Mouse (Mus musculus): ENCODE data around the gene Ovol3. TPM values are rescaled to one million over a fixed set of nuclear protein-coding genes. Genes with fewer than 3 reads are reported as not detected.

Gene Ovol3
- polyA plus RNA-seq, 1 experiment: 0.27 TPM

DNA sequence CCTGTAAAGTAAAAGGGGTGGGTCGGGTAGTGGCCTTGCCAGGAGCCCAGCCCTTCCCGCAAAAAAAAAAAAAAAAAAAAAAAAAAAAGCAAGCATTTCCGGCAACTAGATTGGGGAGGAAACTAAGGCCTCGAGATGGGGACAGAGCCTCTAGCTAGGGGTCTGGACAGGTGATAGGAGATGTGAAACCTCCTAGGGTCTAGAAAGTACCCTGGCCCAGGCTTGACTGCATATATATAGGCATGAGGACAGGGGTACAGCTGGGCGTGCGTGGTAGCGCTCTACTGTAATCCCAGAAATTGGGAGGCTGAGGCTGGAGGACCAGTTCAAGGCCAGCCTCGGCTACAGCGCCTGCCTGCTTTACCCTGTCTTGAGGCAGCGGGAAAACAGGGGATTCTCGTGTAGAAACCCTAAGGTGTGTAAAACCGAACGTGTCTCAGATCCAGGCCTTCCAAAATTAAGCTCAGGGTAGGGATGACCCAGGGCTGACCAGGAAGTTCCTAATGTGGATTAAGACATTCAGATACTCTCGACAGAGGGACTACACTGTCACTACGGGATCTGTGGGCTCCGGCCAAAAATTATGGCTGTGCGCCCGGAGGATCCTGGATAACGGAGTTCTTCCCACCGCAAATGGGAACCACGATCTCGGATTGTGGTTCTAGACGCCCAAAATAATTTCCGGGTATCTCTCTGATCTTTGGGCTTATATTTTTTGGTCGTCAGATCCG, 41.3 kb downstream of the Ovol3 start:
- WGBS: under 1% methylated on average over 26 of the region's 26 CpGs

DNA sequence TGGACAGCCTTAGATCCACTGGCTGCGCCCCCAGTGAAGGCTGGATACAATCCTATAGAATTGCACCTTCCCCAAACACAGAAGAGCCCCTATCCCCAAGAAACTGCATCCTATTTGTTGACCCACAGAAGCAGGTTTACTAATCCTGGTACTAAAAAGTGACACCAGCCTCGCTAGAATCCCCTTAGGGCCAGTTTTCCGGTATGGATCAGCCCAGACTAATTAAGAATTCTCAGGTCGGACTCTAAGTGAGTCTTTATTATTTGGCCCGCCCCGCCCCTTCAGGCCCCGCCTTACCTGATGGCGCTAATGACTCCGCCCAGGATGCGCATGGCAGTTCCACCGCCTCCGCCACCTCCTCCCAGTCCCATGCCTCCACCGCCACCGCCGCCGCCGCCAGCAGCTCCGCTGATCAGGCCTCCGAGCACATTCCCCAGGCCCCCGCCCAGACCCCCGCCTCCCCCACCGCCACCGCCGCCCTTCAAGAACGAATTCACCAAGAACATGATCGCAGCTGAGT, 41.9 kb downstream of the Ovol3 start:
- Histone ChIP-seq H3K27me3 (replicated peaks; ENCODE audit: control insufficient read depth, insufficient read depth, low read length) (no peaks in the 10 kb centered on the region), H3K4me1 (ENCODE audit: control insufficient read depth, insufficient read depth, low read length) (peaks cover 2% of the 10 kb centered on the region; the same call in 1 of the 2 replicates), H3K27ac (ENCODE audit: insufficient read depth, low read depth, low read length) (no peak overlapping the region), H3K4me3 (ENCODE audit: insufficient read depth, low read depth, low read length) (peak overlapping the region; percentile 90), H3K36me3 (ENCODE audit: control insufficient read depth, insufficient read depth, low read length) (no peaks in the 10 kb centered on the region; the same call in 1 of the 2 replicates)
- TF ChIP-seq POLR2A (IDR thresholded peaks at IDR 0.05; ENCODE audit: low read depth, low read length): no peak
- TF ChIP-seq CTCF (conservative IDR thresholded peaks at IDR 0.05; ENCODE audit: insufficient read depth, insufficient read length, low read depth, low read length): no peak
- WGBS: 2% methylated on average over 26 of the region's 26 CpGs
- peak; percentile 92 for DNase-seq

More for the DNA sequence above, 41.3 kb downstream of the Ovol3 start:
- Histone ChIP-seq H3K4me3 (ENCODE audit: insufficient read depth, low read depth, low read length) (peak overlapping the region; percentile 90), H3K36me3 (ENCODE audit: control insufficient read depth, insufficient read depth, low read length) (no peaks in the 10 kb centered on the region; the same call in 1 of the 2 replicates), H3K27ac (ENCODE audit: insufficient read depth, low read depth, low read length) (peak overlapping the region; percentile 95), H3K4me1 (ENCODE audit: control insufficient read depth, insufficient read depth, low read length) (peaks cover 2% of the 10 kb centered on the region; the same call in 1 of the 2 replicates), H3K27me3 (replicated peaks; ENCODE audit: control insufficient read depth, insufficient read depth, low read length) (no peaks in the 10 kb centered on the region)
- peak; percentile 46 for DNase-seq
- TF ChIP-seq CTCF (conservative IDR thresholded peaks at IDR 0.05; ENCODE audit: insufficient read depth, insufficient read length, low read depth, low read length): no peak
- TF ChIP-seq POLR2A (IDR thresholded peaks at IDR 0.05; ENCODE audit: low read depth, low read length): no peak

GRCm38 (mm10) chr7:30193013-30193412, 42.5 kb downstream of the Ovol3 start:
- no peaks in the 10 kb centered on the region; the same call in 1 of the 2 replicates for H3K36me3 ChIP-seq (ENCODE audit: control insufficient read depth, insufficient read depth, low read length)
- no peak overlapping the region for H3K27ac ChIP-seq (ENCODE audit: insufficient read depth, low read depth, low read length)
- WGBS: 61% methylated on average over 9 of the region's 9 CpGs
- no peaks in the 10 kb centered on the region for H3K27me3 ChIP-seq (replicated peaks; ENCODE audit: control insufficient read depth, insufficient read depth, low read length)
- TF ChIP-seq POLR2A (IDR thresholded peaks at IDR 0.05; ENCODE audit: low read depth, low read length): no peak
- no peak for TF ChIP-seq CTCF (conservative IDR thresholded peaks at IDR 0.05; ENCODE audit: insufficient read depth, insufficient read length, low read depth, low read length)
- DNase-seq: no peak
- H3K4me3 ChIP-seq (ENCODE audit: insufficient read depth, low read depth, low read length): no peak overlapping the region
- peaks cover 2% of the 10 kb centered on the region; the same call in 1 of the 2 replicates for H3K4me1 ChIP-seq (ENCODE audit: control insufficient read depth, insufficient read depth, low read length)

DNA sequence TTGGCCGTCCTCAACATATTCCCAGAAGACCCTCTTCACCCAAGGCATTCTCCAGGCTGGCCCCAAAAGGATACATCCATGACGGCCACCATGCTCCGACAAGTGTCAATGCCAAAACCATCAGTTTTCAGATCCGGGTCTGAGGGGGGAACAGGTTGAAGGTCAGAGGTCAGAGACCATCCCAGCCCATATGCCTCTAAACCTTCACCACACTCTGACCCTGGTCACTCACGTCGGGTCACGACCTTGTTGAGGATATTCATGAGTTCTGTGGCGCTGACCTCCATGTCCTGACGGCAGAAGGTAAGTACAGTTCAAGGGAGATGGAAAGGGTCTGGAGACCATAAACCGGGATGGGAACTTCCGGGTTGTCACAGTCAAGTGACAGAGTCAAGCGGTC, 43.4 kb downstream of the Ovol3 start:
- DNase-seq: no peak
- Histone ChIP-seq H3K27me3 (replicated peaks; ENCODE audit: control insufficient read depth, insufficient read depth, low read length) (no peaks in the 10 kb centered on the region), H3K36me3 (ENCODE audit: control insufficient read depth, insufficient read depth, low read length) (no peaks in the 10 kb centered on the region; the same call in 1 of the 2 replicates), H3K4me3 (ENCODE audit: insufficient read depth, low read depth, low read length) (no peak overlapping the region), H3K27ac (ENCODE audit: insufficient read depth, low read depth, low read length) (no peak overlapping the region), H3K4me1 (ENCODE audit: control insufficient read depth, insufficient read depth, low read length) (peaks cover 2% of the 10 kb centered on the region; the same call in 1 of the 2 replicates)
- 80% methylated on average over 12 of the region's 12 CpGs for WGBS
- no peak for TF ChIP-seq POLR2A (IDR thresholded peaks at IDR 0.05; ENCODE audit: low read depth, low read length)
- TF ChIP-seq CTCF (conservative IDR thresholded peaks at IDR 0.05; ENCODE audit: insufficient read depth, insufficient read length, low read depth, low read length): no peak

DNA sequence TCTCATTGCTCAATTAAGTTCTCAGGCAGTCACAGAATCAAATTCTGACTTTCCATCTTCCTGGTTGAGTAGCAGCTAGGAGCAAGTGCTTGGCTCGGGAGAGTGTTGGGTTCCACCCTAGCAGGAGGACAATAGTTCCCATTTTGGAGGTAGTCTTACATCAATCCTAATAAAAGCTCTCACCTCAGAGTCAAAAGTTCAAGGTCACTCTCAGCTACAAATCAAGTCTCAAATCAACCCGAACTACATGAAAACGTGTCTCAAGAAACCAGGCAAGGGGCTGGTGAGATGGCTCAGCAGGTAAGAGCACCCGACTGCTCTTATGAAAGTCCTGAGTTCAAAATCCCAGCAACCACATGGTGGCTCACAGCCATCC, 46.4 kb downstream of the Ovol3 start:
- H3K4me3 ChIP-seq (ENCODE audit: insufficient read depth, low read depth, low read length): no peak overlapping the region
- no peaks in the 10 kb centered on the region for H3K27me3 ChIP-seq (replicated peaks; ENCODE audit: control insufficient read depth, insufficient read depth, low read length)
- TF ChIP-seq CTCF (conservative IDR thresholded peaks at IDR 0.05; ENCODE audit: insufficient read depth, insufficient read length, low read depth, low read length): no peak
- TF ChIP-seq POLR2A (IDR thresholded peaks at IDR 0.05; ENCODE audit: low read depth, low read length): no peak
- no peaks in the 10 kb centered on the region; the same call in 1 of the 2 replicates for H3K36me3 ChIP-seq (ENCODE audit: control insufficient read depth, insufficient read depth, low read length)
- H3K27ac ChIP-seq (ENCODE audit: insufficient read depth, low read depth, low read length): no peak overlapping the region
- DNase-seq: no peak
- 62% methylated on average over 4 of the region's 4 CpGs for WGBS
- peaks cover 7% of the 10 kb centered on the region; the same call in 1 of the 2 replicates for H3K4me1 ChIP-seq (ENCODE audit: control insufficient read depth, insufficient read depth, low read length)

- Histone ChIP-seq H3K4me3 (ENCODE audit: insufficient read depth, low read depth, low read length) (no peak overlapping the region), H3K27me3 (replicated peaks; ENCODE audit: control insufficient read depth, insufficient read depth, low read length) (no peaks in the 10 kb centered on the region), H3K36me3 (ENCODE audit: control insufficient read depth, insufficient read depth, low read length) (no peaks in the 10 kb centered on the region; the same call in 1 of the 2 replicates), H3K4me1 (ENCODE audit: control insufficient read depth, insufficient read depth, low read length) (peaks cover 7% of the 10 kb centered on the region; the same call in 1 of the 2 replicates), H3K27ac (ENCODE audit: insufficient read depth, low read depth, low read length) (no peak overlapping the region)
- no peak for DNase-seq
- TF ChIP-seq POLR2A (IDR thresholded peaks at IDR 0.05; ENCODE audit: low read depth, low read length): no peak
- no peak for TF ChIP-seq CTCF (conservative IDR thresholded peaks at IDR 0.05; ENCODE audit: insufficient read depth, insufficient read length, low read depth, low read length)
- 66% methylated on average over 12 of the region's 12 CpGs for WGBS
These were observed 47.0 kb downstream of the Ovol3 start for GRCm38 (mm10) chr7:30188344-30189115.

All from kidney, adult 2 months (tissue).